Mouse (Mus musculus): ENCODE measurements around the gene Plp1. TPM values are rescaled to one million over a fixed set of nuclear protein-coding genes. Genes with fewer than 3 reads are reported as not detected.

The Plp1 gene
- total RNA-seq (2014; rRNA removed) (17.7 and 23.3 TPM in 2 replicates), polyA plus RNA-seq (2015; fragmentation: Nextera tagmentation; extraction: Ambion mirVana) (10.2 and 13.5 TPM in 2 replicates)

DNA sequence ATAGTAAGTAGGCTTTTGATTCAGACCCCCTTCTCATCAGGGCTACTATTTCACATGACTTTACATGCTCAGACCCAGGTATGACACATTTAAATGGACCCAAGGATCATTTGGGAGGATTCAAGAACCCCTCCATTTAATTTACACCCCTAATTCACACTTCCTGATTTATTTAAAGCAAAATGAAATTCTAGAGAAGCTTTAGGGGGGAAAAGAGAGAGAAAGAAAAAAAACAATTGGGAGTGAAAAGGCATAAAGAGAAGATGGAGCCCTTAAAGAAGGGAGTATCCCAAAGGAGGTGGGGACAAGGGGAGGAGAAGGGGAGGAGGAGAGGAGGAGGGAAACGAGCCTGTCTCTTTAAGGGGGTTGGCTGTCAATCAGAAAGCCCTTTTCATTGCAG lies at the start of gene Plp1:
Gene Plp1 (plus strand): TSS at position 301 of the 400 bp plus-strand sequence.
- no peaks in the 10 kb centered on the region for H3K27me3 ChIP-seq (ENCODE audit: insufficient read depth, low read length)
- H3K27ac ChIP-seq (ENCODE audit: low read depth, low read length): no peak within 1 kb of the TSS
- no peaks in the 10 kb centered on the region for H3K4me1 ChIP-seq (ENCODE audit: insufficient read depth, low read length)
- no peaks in the 10 kb centered on the region for H3K9me3 ChIP-seq (ENCODE audit: low read length)
- DNase-seq (ENCODE audit: low spot score) (no peak), ATAC-seq (ENCODE audit: low FRiP score) (no peak)
- no peak for TF ChIP-seq CTCF (IDR thresholded peaks at IDR 0.05)
- H3K9ac ChIP-seq (replicated peaks; ENCODE audit: low read length, poor library complexity, severe bottlenecking): no peak within 1 kb of the TSS
- WGBS: 25% methylated on average over 1 of the region's 1 CpGs
- no peaks in the 10 kb centered on the region for H3K36me3 ChIP-seq (ENCODE audit: insufficient read depth, low read length)
- no peak within 1 kb of the TSS for H3K4me3 ChIP-seq (ENCODE audit: low read depth, low read length)
- no peak within 1 kb of the TSS for H3K4me2 ChIP-seq (ENCODE audit: low read depth, low read length, poor library complexity, severe bottlenecking)

DNA sequence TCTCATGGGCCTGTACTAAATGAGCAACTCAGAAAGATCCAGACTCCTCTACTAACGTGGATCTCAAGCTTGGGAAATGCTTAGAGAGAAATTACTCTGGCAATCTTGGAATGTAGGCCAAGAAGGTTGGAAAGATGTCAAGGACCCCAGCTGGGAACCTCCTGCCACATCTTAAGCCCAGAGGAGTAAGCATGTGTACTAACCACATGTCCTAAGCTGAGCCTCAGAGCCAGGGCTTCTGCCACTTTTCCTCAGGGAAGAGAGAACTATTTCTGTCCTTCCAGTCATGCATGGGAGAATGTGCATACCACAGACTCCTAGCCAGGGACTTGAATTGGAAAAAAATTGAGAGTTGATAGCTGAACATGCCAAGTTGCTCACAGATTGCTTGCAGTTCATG lies 49.4 kb upstream of the Plp1 start:
- no peak for TF ChIP-seq CTCF (IDR thresholded peaks at IDR 0.05)
- Histone ChIP-seq H3K36me3 (ENCODE audit: insufficient read depth, low read length) (no peaks in the 10 kb centered on the region), H3K27me3 (ENCODE audit: insufficient read depth, low read length) (no peaks in the 10 kb centered on the region), H3K9me3 (ENCODE audit: low read length) (no peaks in the 10 kb centered on the region), H3K27ac (ENCODE audit: low read depth, low read length) (no peak overlapping the region), H3K9ac (replicated peaks; ENCODE audit: low read length, poor library complexity, severe bottlenecking) (no peak overlapping the region), H3K4me2 (ENCODE audit: low read depth, low read length, poor library complexity, severe bottlenecking) (no peak overlapping the region), H3K4me1 (ENCODE audit: insufficient read depth, low read length) (no peaks in the 10 kb centered on the region), H3K4me3 (ENCODE audit: low read depth, low read length) (no peak overlapping the region)
- ATAC-seq (ENCODE audit: low FRiP score): no peak
- WGBS: 67% methylated on average over 1 of the region's 1 CpGs
- no peak for DNase-seq (ENCODE audit: low spot score)

DNA sequence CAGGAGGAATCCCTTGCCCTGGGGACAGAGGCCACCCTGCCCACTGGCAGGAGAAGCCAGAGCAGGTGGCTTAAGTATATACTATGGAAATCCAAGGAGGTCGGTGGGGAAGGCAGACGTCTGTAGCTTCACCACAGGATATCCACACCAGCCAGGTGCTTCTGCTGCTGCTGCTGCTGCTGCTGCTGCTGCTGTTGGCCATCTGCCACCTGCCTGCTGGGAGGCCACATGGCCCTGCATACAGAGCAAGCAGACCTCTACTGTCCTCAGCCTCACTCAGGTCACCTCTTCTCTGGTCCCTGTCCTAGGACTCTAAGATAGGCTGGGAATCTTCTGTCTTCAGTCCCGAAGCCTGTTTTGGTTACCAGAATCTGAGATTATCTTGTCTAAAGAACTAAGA lies 44.4 kb upstream of the Plp1 start:
- DNase-seq (ENCODE audit: low spot score) (no peak), ATAC-seq (ENCODE audit: low FRiP score) (no peak)
- H3K4me3 ChIP-seq (ENCODE audit: low read depth, low read length): no peak overlapping the region
- WGBS: 65% methylated on average over 3 of the region's 3 CpGs
- no peak overlapping the region for H3K27ac ChIP-seq (ENCODE audit: low read depth, low read length)
- no peaks in the 10 kb centered on the region for H3K9me3 ChIP-seq (ENCODE audit: low read length)
- H3K4me1 ChIP-seq (ENCODE audit: insufficient read depth, low read length): no peaks in the 10 kb centered on the region
- TF ChIP-seq CTCF (IDR thresholded peaks at IDR 0.05): no peak
- H3K4me2 ChIP-seq (ENCODE audit: low read depth, low read length, poor library complexity, severe bottlenecking): no peak overlapping the region
- H3K9ac ChIP-seq (replicated peaks; ENCODE audit: low read length, poor library complexity, severe bottlenecking): no peak overlapping the region
- no peaks in the 10 kb centered on the region for H3K27me3 ChIP-seq (ENCODE audit: insufficient read depth, low read length)
- H3K36me3 ChIP-seq (ENCODE audit: insufficient read depth, low read length): no peaks in the 10 kb centered on the region

DNA sequence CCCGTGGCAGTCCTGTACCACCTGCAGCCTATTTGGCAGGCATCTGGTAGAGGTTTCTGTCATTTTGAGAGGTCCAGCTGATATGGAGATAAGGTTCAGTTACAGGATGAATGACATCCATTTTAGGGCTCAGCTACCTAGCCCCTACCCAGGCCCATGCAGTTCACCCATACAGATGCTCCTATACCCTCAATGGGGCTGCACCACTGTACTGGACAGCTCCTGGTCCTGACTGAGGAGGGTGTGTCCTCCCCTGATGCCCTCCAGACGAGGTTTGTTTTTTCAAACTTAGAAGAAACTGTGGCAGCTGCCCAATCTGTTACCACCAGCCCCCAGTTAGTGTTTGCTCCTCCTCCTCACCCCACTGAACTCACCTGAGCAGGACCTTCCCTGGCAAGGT lies 43.2 kb upstream of the Plp1 start:
- no peaks in the 10 kb centered on the region for H3K36me3 ChIP-seq (ENCODE audit: insufficient read depth, low read length)
- H3K27me3 ChIP-seq (ENCODE audit: insufficient read depth, low read length): no peaks in the 10 kb centered on the region
- TF ChIP-seq CTCF (IDR thresholded peaks at IDR 0.05): no peak
- H3K4me1 ChIP-seq (ENCODE audit: insufficient read depth, low read length): no peaks in the 10 kb centered on the region
- H3K27ac ChIP-seq (ENCODE audit: low read depth, low read length): no peak overlapping the region
- H3K9me3 ChIP-seq (ENCODE audit: low read length): no peaks in the 10 kb centered on the region
- 64% methylated on average over 2 of the region's 2 CpGs for WGBS
- no peak for ATAC-seq (ENCODE audit: low FRiP score)
- no peak overlapping the region for H3K4me3 ChIP-seq (ENCODE audit: low read depth, low read length)
- no peak for DNase-seq (ENCODE audit: low spot score)
- H3K9ac ChIP-seq (replicated peaks; ENCODE audit: low read length, poor library complexity, severe bottlenecking): no peak overlapping the region
- H3K4me2 ChIP-seq (ENCODE audit: low read depth, low read length, poor library complexity, severe bottlenecking): no peak overlapping the region

DNA sequence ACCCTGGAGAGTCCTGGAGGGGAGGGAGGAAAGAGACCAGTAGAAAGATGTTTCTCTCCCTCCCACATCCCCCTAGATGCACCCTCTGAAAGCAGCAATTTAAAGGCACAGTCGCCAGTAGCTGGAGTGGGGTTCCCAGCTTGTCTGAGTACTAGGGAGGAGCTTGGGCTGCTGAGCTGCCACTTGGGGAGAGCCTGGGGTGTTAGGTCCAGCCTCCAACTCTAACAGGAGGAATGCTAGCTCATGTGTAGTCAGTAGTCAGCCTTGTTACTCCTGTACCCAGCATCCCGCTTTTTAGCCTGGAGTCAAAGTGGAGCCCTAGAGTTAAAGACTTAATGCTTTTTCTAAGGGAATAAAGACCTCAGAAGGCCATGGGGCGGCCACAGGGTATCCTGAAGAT lies 42.4 kb upstream of the Plp1 start, which contains the start of gene Glra4:
Gene Glra4 (minus strand): TSS at position 101 of the 400 bp plus-strand sequence.
- H3K4me2 ChIP-seq (ENCODE audit: low read depth, low read length, poor library complexity, severe bottlenecking): no peak within 1 kb of the TSS
- no peak within 1 kb of the TSS for H3K9ac ChIP-seq (replicated peaks; ENCODE audit: low read length, poor library complexity, severe bottlenecking)
- no peak for TF ChIP-seq CTCF (IDR thresholded peaks at IDR 0.05)
- 82% methylated on average over 3 of the region's 3 CpGs for WGBS
- H3K9me3 ChIP-seq (ENCODE audit: low read length): no peaks in the 10 kb centered on the region
- no peak within 1 kb of the TSS for H3K27ac ChIP-seq (ENCODE audit: low read depth, low read length)
- no peaks in the 10 kb centered on the region for H3K36me3 ChIP-seq (ENCODE audit: insufficient read depth, low read length)
- ATAC-seq (ENCODE audit: low FRiP score): no peak
- H3K27me3 ChIP-seq (ENCODE audit: insufficient read depth, low read length): no peaks in the 10 kb centered on the region
- no peaks in the 10 kb centered on the region for H3K4me1 ChIP-seq (ENCODE audit: insufficient read depth, low read length)
- no peak for DNase-seq (ENCODE audit: low spot score)
- H3K4me3 ChIP-seq (ENCODE audit: low read depth, low read length): no peak within 1 kb of the TSS

DNA sequence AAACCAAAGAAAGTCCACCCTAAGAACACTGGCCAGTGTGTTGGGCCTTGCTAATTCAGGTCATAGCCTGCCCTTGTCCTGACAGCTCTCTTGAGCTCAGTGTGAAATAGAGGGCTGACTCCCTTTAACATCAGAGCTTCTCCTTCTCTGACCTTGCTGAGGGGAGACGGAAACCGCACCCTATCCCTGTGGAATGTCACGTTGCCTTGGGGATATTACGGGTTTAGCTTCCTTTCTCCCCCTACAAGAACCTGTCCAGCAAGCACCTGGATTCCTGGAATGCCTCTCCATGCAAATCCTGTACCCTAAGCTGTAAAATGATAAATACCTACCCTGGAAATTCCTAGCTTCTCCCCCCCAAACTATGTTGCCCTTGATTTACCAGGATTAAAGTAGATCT lies 33.0 kb upstream of the Plp1 start:
- Histone ChIP-seq H3K9ac (replicated peaks; ENCODE audit: low read length, poor library complexity, severe bottlenecking) (no peak overlapping the region), H3K36me3 (ENCODE audit: insufficient read depth, low read length) (no peaks in the 10 kb centered on the region), H3K4me3 (ENCODE audit: low read depth, low read length) (no peak overlapping the region), H3K4me2 (ENCODE audit: low read depth, low read length, poor library complexity, severe bottlenecking) (no peak overlapping the region), H3K4me1 (ENCODE audit: insufficient read depth, low read length) (no peaks in the 10 kb centered on the region), H3K27me3 (ENCODE audit: insufficient read depth, low read length) (no peaks in the 10 kb centered on the region), H3K27ac (ENCODE audit: low read depth, low read length) (no peak overlapping the region), H3K9me3 (ENCODE audit: low read length) (no peaks in the 10 kb centered on the region)
- 97% methylated on average over 4 of the region's 4 CpGs for WGBS
- DNase-seq (ENCODE audit: low spot score) (no peak), ATAC-seq (ENCODE audit: low FRiP score) (no peak)
- no peak for TF ChIP-seq CTCF (IDR thresholded peaks at IDR 0.05)

Measured in midbrain, postnatal 0 days (tissue).